Mouse (Mus musculus) adrenal gland, postnatal 14 days (tissue): ENCODE measurements at regions not wholly inside any gene's neighbourhood (a gene's known extent, or its start where the extent isn't known, plus 50 kb on each side); places are given as distances from the start of the nearest gene placed in this dataset.

Experiments used
- DNase-seq: peaks from one replicate; pipeline ENCODE4 v3.0.0; 2021; ENCODE audit warnings: mixed read lengths

- DNase-seq, result no peak
Measured at GRCm38 (mm10) chr12:33715997-33716396, 212.2 kb upstream of the Ferd3l start.

DNA sequence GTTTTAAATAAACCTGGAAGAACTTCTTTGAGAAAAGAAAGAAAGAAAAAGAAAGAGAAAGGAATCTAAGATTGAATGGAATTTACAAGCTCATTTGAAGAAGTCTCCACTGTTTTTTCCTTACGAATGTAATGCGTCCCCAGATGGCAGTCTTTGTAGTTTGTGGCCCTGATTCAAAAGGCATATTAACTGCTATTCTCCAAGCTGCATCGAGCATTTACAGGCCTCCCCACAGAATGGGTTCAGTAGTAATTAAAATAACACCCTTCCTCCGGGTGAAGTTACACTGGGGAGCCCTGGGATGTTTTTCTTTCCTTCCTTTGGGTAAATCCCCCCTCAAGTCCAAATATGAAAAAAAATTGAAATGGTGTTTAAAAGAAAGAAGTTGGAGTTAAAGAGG lies 211.2 kb upstream of the Ferd3l start:
- DNase-seq, result no peak

- DNase-seq, result peak; percentile 5
Measured at GRCm38 (mm10) chr12:33717601-33718260, 210.5 kb upstream of the Ferd3l start.

DNA sequence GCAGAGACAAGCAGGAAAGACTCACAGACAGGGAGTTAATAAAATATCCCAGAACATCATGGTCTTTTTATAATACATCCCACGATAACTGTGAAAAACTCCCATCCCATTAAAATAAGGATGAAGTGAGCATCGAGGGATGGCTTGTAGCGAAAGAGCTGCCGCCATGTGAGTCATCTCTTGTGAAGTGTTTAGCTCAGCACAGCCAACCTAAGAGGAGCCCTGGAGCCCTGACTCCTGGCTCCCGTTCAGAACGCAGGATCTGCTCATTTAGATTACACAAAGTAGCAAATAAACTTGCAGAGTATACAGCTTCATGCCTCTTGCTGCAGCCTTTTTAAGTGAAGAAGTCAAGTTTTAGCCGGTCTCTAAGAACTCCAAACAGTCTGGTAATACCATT lies 209.2 kb upstream of the Ferd3l start:
- DNase-seq, result peak; percentile 8

GRCm38 (mm10) chr12:33731937-33732336 lies 196.3 kb upstream of the Ferd3l start:
- DNase-seq, result no peak

- DNase-seq, result no peak
Measured at GRCm38 (mm10) chr12:33775563-33776468, 152.4 kb upstream of the Ferd3l start.

DNA sequence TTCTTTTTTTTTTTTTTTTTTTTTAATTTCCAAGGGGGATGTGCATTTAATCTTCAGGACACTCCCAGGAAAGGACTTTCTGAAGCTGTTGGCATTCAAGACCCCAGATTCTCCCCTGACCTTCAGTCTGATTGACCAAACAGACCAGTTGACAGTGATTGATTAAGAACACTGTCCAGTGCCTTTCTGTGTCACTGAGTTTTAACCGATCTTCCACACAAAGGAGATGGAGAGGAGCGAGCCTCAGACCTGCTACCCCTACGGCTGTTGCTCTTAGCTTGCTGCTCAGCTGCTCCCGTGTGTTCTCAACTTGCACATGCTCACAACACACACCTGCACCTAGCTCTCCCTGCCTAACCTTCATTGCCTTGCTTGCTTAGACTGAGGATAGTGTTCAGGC lies 149.7 kb upstream of the Ferd3l start:
- no peak for DNase-seq

- no peak for DNase-seq
Measured at GRCm38 (mm10) chr12:33779898-33780297, 148.3 kb upstream of the Ferd3l start.

GRCm38 (mm10) chr12:33804206-33804791 lies 123.9 kb upstream of the Ferd3l start:
- peak; percentile 9 for DNase-seq

- DNase-seq, result no peak
Measured at GRCm38 (mm10) chr12:33825571-33825970, 102.7 kb upstream of the Ferd3l start.

DNA sequence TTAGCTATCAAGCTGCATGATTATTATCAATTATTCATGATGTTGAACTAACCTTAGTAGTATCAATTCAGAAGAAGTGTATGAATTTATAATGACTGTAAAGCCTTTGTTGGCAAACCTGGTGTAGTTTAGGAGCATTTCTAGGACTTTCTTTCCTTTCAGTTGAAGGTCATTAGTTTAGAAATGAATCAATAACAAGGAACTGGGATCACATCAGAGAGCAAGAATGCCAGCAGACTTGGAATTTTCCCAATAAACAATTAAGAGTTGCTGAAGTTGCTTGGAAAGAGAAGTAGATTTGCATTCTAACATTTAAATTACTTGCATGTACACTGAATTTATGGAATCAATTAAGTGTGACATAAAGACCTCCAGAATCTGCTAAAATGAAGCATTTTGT lies 79.1 kb upstream of the Ferd3l start:
- no peak for DNase-seq

DNA sequence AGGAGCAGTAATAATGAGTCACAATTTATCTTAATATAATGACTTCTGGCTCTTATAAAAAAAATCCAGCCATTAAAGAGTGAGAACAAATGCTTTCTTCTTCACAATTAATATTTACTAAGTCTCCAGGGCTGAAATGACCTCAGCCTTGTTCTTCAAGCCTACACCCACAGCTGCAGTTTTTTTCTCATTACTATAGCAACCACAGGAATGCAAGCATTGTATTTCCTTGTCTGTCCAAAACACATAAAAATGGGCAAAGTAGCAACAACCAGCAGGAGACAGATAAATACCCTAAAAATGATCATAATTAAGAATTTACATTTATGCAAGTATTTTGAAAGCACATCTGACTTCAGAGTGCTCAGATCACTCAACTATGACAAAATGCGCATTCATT lies 76.5 kb upstream of the Ferd3l start:
- DNase-seq, result no peak
